Comparison of ENCODE assay signal across 11 mouse cellular contexts in the genomic region with DNA sequence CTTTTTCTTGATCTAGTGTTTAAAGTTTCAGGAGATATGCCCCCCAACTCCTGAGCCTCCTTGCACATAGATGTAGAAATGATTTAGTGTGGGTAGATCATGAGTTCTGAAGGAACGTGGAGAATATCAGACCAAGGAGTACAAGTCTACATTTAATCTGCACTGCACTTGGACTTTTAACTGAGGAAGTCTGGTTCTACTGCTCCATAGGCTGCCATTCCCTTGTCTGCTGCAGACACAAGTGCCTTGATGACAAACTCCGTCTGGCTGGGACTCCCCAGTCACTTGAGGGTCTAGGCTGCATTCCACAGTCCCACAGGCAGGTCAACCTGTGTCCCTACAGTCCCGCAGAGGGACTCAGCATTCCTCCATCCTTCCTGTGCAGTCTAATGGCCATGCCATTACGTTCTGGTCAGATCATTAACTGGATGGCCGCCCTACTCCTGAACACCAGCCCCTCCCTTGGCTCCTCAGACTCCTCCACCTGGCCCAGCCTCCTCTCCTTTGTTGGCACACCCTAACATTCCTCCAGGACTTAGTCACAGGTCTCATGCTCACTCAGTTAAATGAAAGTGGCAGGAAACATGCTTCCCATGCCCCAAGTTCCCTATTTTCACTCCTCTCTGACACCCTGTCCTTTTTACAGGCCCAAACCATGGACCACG. TPM values are rescaled to one million over a fixed set of nuclear protein-coding genes. Genes with fewer than 3 reads are reported as not detected.
DNase-seq lines count a peak whose midpoint lies in the region; ATAC-seq lines count a peak whose summit lies in the region.
"Had no signal": no experiment of that assay in that cellular context is flagged by ENCODE, and none has a peak within 500 bp of the region (broad histone marks: within the 10 kb centered on the region; RNA-seq: fewer than 3 reads in every experiment).

No protein-coding gene starts in this region.

- no peak overlapping the region for H3K4me2 ChIP-seq in hindbrain, embryonic 13.5 days
- H3K4me2 ChIP-seq in intestine, embryonic 15.5 days (replicated peaks) = 0 out of 2 replicates have a peak overlapping the region, but pooled peaks have one; percentile 22
- H3K4me2 ChIP-seq in stomach, embryonic 14.5 days (replicated peaks; ENCODE audit: low read depth, low read length) = no peak overlapping the region
- no peak overlapping the region for H3K4me2 ChIP-seq in neural tube, embryonic 15.5 days
- H3K4me2 ChIP-seq: heart, embryonic 11.5 days; neural tube, embryonic 13.5 days had no signal

- H3K27ac ChIP-seq in hindbrain, embryonic 10.5 days = peak overlapping the region; percentile 40; the same call in 1 of the 2 replicates
- no peak overlapping the region for H3K27ac ChIP-seq in hindbrain, embryonic 13.5 days
- peak overlapping the region; percentile 60; the same call in 1 of the 2 replicates for H3K27ac ChIP-seq in intestine, embryonic 15.5 days
- H3K27ac ChIP-seq in stomach, embryonic 14.5 days (ENCODE audit: low read length) = peak overlapping the region; percentile 64; the same call in 1 of the 2 replicates
- H3K27ac ChIP-seq in neural tube, embryonic 15.5 days (replicated peaks) = no peak overlapping the region
- H3K27ac ChIP-seq: neural tube, embryonic 13.5 days had no signal

- intact Hi-C loops in left cerebral cortex, postnatal 4 days (cut with DNase I) = no loop called here

- H3K4me3 ChIP-seq in hindbrain, embryonic 10.5 days = no peak overlapping the region
- no peak overlapping the region for H3K4me3 ChIP-seq in hindbrain, embryonic 13.5 days
- no peak overlapping the region for H3K4me3 ChIP-seq in intestine, embryonic 15.5 days (replicated peaks)
- H3K4me3 ChIP-seq in stomach, embryonic 14.5 days (ENCODE audit: low read depth, low read length) = no peak overlapping the region
- H3K4me3 ChIP-seq in neural tube, embryonic 15.5 days (replicated peaks) = no peak overlapping the region
- H3K4me3 ChIP-seq: neural tube, embryonic 13.5 days had no signal

- no peaks in the 10 kb centered on the region for H3K36me3 ChIP-seq in hindbrain, embryonic 10.5 days
- H3K36me3 ChIP-seq in hindbrain, embryonic 13.5 days = no peaks in the 10 kb centered on the region
- H3K36me3 ChIP-seq in intestine, embryonic 15.5 days = no peaks in the 10 kb centered on the region
- H3K36me3 ChIP-seq in stomach, embryonic 14.5 days (ENCODE audit: control insufficient read depth, insufficient read depth, low read length) = no peaks in the 10 kb centered on the region
- H3K36me3 ChIP-seq in neural tube, embryonic 15.5 days = no peaks in the 10 kb centered on the region
- H3K36me3 ChIP-seq: neural tube, embryonic 13.5 days had no signal

- WGBS in hindbrain, embryonic 10.5 days = 74% methylated on average over 6 of the region's 6 CpGs
- 71% methylated on average over 6 of the region's 6 CpGs for WGBS in hindbrain, embryonic 13.5 days
- WGBS in intestine, embryonic 15.5 days = 38% methylated on average over 6 of the region's 6 CpGs
- WGBS in large intestine, adult 2 months = 28% methylated on average over 6 of the region's 6 CpGs
- WGBS in stomach, embryonic 14.5 days = 58% methylated on average over 6 of the region's 6 CpGs
- 51% methylated on average over 6 of the region's 6 CpGs for WGBS in neural tube, embryonic 15.5 days

- DNase-seq in hindbrain, embryonic 10.5 days (ENCODE audit: low spot score) = no peak
- DNase-seq in large intestine, adult 2 months (ENCODE audit: low read depth, low spot score) = peak; percentile 71
- DNase-seq in left cerebral cortex, postnatal 4 days = no peak
- DNase-seq in thymus, postnatal 14 days = no peak

- H3K9ac ChIP-seq in hindbrain, embryonic 13.5 days = no peak overlapping the region
- no peak overlapping the region for H3K9ac ChIP-seq in intestine, embryonic 15.5 days
- H3K9ac ChIP-seq in stomach, embryonic 14.5 days (replicated peaks; ENCODE audit: low read depth, low read length) = no peak overlapping the region
- H3K9ac ChIP-seq in neural tube, embryonic 15.5 days (replicated peaks) = no peak overlapping the region
- H3K9ac ChIP-seq: neural tube, embryonic 13.5 days had no signal

- H3K4me1 ChIP-seq in hindbrain, embryonic 10.5 days (replicated peaks) = peaks cover 10% of the 10 kb centered on the region
- H3K4me1 ChIP-seq in hindbrain, embryonic 13.5 days (replicated peaks) = 0 out of 2 replicates have a peak, but pooled peaks cover 10% of the 10 kb centered on the region
- peaks cover 6% of the 10 kb centered on the region; the same call in 1 of the 2 replicates for H3K4me1 ChIP-seq in intestine, embryonic 15.5 days (replicated peaks)
- 0 out of 2 replicates have a peak, but pooled peaks cover 7% of the 10 kb centered on the region for H3K4me1 ChIP-seq in stomach, embryonic 14.5 days (ENCODE audit: control insufficient read depth, insufficient read depth, low read length)
- H3K4me1 ChIP-seq in neural tube, embryonic 15.5 days = peaks cover 7% of the 10 kb centered on the region

- H3K9me3 ChIP-seq in hindbrain, embryonic 10.5 days = no peaks in the 10 kb centered on the region
- no peaks in the 10 kb centered on the region for H3K9me3 ChIP-seq in hindbrain, embryonic 13.5 days
- H3K9me3 ChIP-seq in intestine, embryonic 15.5 days = no peaks in the 10 kb centered on the region
- H3K9me3 ChIP-seq in stomach, embryonic 14.5 days (ENCODE audit: control insufficient read depth, low read depth, low read length) = no peaks in the 10 kb centered on the region
- H3K9me3 ChIP-seq in neural tube, embryonic 15.5 days (replicated peaks) = no peaks in the 10 kb centered on the region
- H3K9me3 ChIP-seq: neural tube, embryonic 13.5 days had no signal

- H3K27me3 ChIP-seq in hindbrain, embryonic 10.5 days (ENCODE audit: insufficient read depth, poor library complexity, severe bottlenecking) = no peaks in the 10 kb centered on the region
- no peaks in the 10 kb centered on the region for H3K27me3 ChIP-seq in hindbrain, embryonic 13.5 days
- H3K27me3 ChIP-seq in intestine, embryonic 15.5 days (replicated peaks) = no peaks in the 10 kb centered on the region
- H3K27me3 ChIP-seq in stomach, embryonic 14.5 days (ENCODE audit: control insufficient read depth, insufficient read depth, low read length) = no peaks in the 10 kb centered on the region
- no peaks in the 10 kb centered on the region for H3K27me3 ChIP-seq in neural tube, embryonic 15.5 days (replicated peaks)
- H3K27me3 ChIP-seq: neural tube, embryonic 13.5 days had no signal

- no peak for ATAC-seq in hindbrain, embryonic 13.5 days (ENCODE audit: low FRiP score)
- peak; percentile 96 for ATAC-seq in intestine, embryonic 15.5 days
- peak; percentile 87 for ATAC-seq in stomach, embryonic 14.5 days (ENCODE audit: insufficient number of reproducible peaks, insufficient read depth, low FRiP score, low read depth)
- no peak for ATAC-seq in neural tube, embryonic 15.5 days (ENCODE audit: low FRiP score)
- ATAC-seq: CD4-positive, CD25-positive, alpha-beta regulatory T cell, adult 4 months had no signal

RNA-seq across cellular contexts. Expression of a gene that starts 17.8 kb away (rescaled TPM):
- 64.0 and 67.6 TPM in 2 replicates for polyA plus RNA-seq in hindbrain, embryonic 10.5 days (2016; fragmentation: Nextera tagmentation; extraction: Ambion mirVana)
- 59.5 and 61.9 TPM in 2 replicates for polyA plus RNA-seq in hindbrain, embryonic 13.5 days (2015; fragmentation: Nextera tagmentation; extraction: Ambion mirVana)
- polyA plus RNA-seq in intestine, embryonic 15.5 days (2015; fragmentation: Nextera tagmentation; extraction: Ambion mirVana) = 72.3 and 76.3 TPM in 2 replicates
- 84.2 and 95.4 TPM in 2 replicates for polyA plus RNA-seq in large intestine, adult 2 months (2012; rRNA removed)
- 58.6 and 68.7 TPM in 2 replicates for polyA plus RNA-seq in stomach, embryonic 14.5 days (2014; fragmentation: Nextera tagmentation; extraction: Ambion mirVana)
- 10 to 100 TPM; 60.3 to 65.5 TPM for total RNA-seq in left cerebral cortex, postnatal 4 days (2021)
- polyA plus RNA-seq in neural tube, embryonic 15.5 days (2015; fragmentation: Nextera tagmentation; extraction: Ambion mirVana) = 69.9 and 71.2 TPM in 2 replicates

RNA-seq across cellular contexts. Expression of a gene that starts 35.6 kb away (rescaled TPM):
- polyA plus RNA-seq in hindbrain, embryonic 10.5 days (2016; fragmentation: Nextera tagmentation; extraction: Ambion mirVana) = 21.1 and 41.8 TPM in 2 replicates
- polyA plus RNA-seq in hindbrain, embryonic 13.5 days (2015; fragmentation: Nextera tagmentation; extraction: Ambion mirVana) = 108 and 115 TPM in 2 replicates
- polyA plus RNA-seq in intestine, embryonic 15.5 days (2015; fragmentation: Nextera tagmentation; extraction: Ambion mirVana) = 17.4 and 17.5 TPM in 2 replicates
- polyA plus RNA-seq in large intestine, adult 2 months (2012; rRNA removed) = 25.3 and 26.2 TPM in 2 replicates
- polyA plus RNA-seq in stomach, embryonic 14.5 days (2014; fragmentation: Nextera tagmentation; extraction: Ambion mirVana) = 19.2 and 22.7 TPM in 2 replicates
- 100 to 1,000 TPM; 143 to 144 TPM for total RNA-seq in left cerebral cortex, postnatal 4 days (2021)
- 135 and 164 TPM in 2 replicates for polyA plus RNA-seq in neural tube, embryonic 15.5 days (2015; fragmentation: Nextera tagmentation; extraction: Ambion mirVana)

RNA-seq across cellular contexts. Expression of a gene that starts 38.5 kb away (rescaled TPM):
- 18.4 and 24.2 TPM in 2 replicates for polyA plus RNA-seq in hindbrain, embryonic 10.5 days (2016; fragmentation: Nextera tagmentation; extraction: Ambion mirVana)
- 23.6 and 24.8 TPM in 2 replicates for polyA plus RNA-seq in hindbrain, embryonic 13.5 days (2015; fragmentation: Nextera tagmentation; extraction: Ambion mirVana)
- 13.9 and 16.4 TPM in 2 replicates for polyA plus RNA-seq in intestine, embryonic 15.5 days (2015; fragmentation: Nextera tagmentation; extraction: Ambion mirVana)
- 9.1 and 11.9 TPM in 2 replicates for polyA plus RNA-seq in large intestine, adult 2 months (2012; rRNA removed)
- polyA plus RNA-seq in stomach, embryonic 14.5 days (2014; fragmentation: Nextera tagmentation; extraction: Ambion mirVana) = 27.5 and 34.0 TPM in 2 replicates
- 10 to 100 TPM; 48.4 to 52.2 TPM for total RNA-seq in left cerebral cortex, postnatal 4 days (2021)
- 18.9 and 21.1 TPM in 2 replicates for polyA plus RNA-seq in neural tube, embryonic 15.5 days (2015; fragmentation: Nextera tagmentation; extraction: Ambion mirVana)

RNA-seq across cellular contexts. Expression of a gene that starts 57.6 kb away (rescaled TPM):
- polyA plus RNA-seq in hindbrain, embryonic 10.5 days (2016; fragmentation: Nextera tagmentation; extraction: Ambion mirVana) = 405 and 407 TPM in 2 replicates
- 272 and 289 TPM in 2 replicates for polyA plus RNA-seq in hindbrain, embryonic 13.5 days (2015; fragmentation: Nextera tagmentation; extraction: Ambion mirVana)
- 449 and 476 TPM in 2 replicates for polyA plus RNA-seq in intestine, embryonic 15.5 days (2015; fragmentation: Nextera tagmentation; extraction: Ambion mirVana)
- polyA plus RNA-seq in large intestine, adult 2 months (2012; rRNA removed) = 317 and 323 TPM in 2 replicates
- polyA plus RNA-seq in stomach, embryonic 14.5 days (2014; fragmentation: Nextera tagmentation; extraction: Ambion mirVana) = 476 and 515 TPM in 2 replicates
- 100 to 1,000 TPM in 1 of 2 experiments, 10 to 100 TPM in 1; 95.0 to 112 TPM for total RNA-seq in left cerebral cortex, postnatal 4 days (2021)
- polyA plus RNA-seq in neural tube, embryonic 15.5 days (2015; fragmentation: Nextera tagmentation; extraction: Ambion mirVana) = 244 and 282 TPM in 2 replicates

Comparison
In these comparisons a context has a peak if more than half of its experiments do, and no peak if none do; other contexts are left out.
1. H3K27ac ChIP-seq: peak in hindbrain, embryonic 10.5 days (single experiment), intestine, embryonic 15.5 days (single experiment) and stomach, embryonic 14.5 days (single experiment); none in hindbrain, embryonic 13.5 days (single experiment) and neural tube, embryonic 15.5 days (single experiment).
2. ATAC-seq: peak in intestine, embryonic 15.5 days (single experiment) and stomach, embryonic 14.5 days (single experiment); none in hindbrain, embryonic 13.5 days (single experiment) and neural tube, embryonic 15.5 days (single experiment).